In genomic region chr11:103136039-103136577, GRCm38 (mm10) we compare ENCODE assay signal across 21 mouse cellular contexts. TPM values are rescaled to one million over a fixed set of nuclear protein-coding genes. Genes with fewer than 3 reads are reported as not detected.
DNase-seq lines count a peak whose midpoint lies in the region; ATAC-seq and TF ChIP-seq lines count a peak whose summit lies in the region.
"Had no signal": no experiment of that assay in that cellular context is flagged by ENCODE, and none has a peak within 500 bp of the region (broad histone marks: within the 10 kb centered on the region; RNA-seq: fewer than 3 reads in every experiment).

No protein-coding gene starts in this region.

- peak; percentile 55 for DNase-seq in cerebellum, adult 9-10 months
- DNase-seq in cerebellum, adult 18-20 months, result no peak
- DNase-seq in heart, adult 2 months, result no peak
- DNase-seq in MEL-GATA-1-ER (ENCODE audit: extremely low read depth, low read depth), result peak; percentile 87
- DNase-seq in thymus, postnatal 10 days (ENCODE audit: low spot score in 2 of 2), result no peak
- DNase-seq in gastrocnemius, postnatal 25 days, result no peak
- DNase-seq: adrenal gland, postnatal 10 days; cerebellum, adult 2 months; heart, postnatal 4 days; kidney, adult 11 months had no signal

- ATAC-seq in heart, embryonic 13.5 days (ENCODE audit: extremely low read depth, insufficient number of reproducible peaks, low FRiP score, low TSS enrichment), result no peak
- no peak for ATAC-seq in liver, embryonic 15.5 days (ENCODE audit: insufficient read depth)
- ATAC-seq: forebrain, embryonic 14.5 days; hindbrain, postnatal 0 days had no signal

- WGBS in heart, embryonic 13.5 days, result 50% methylated on average over 8 of the region's 8 CpGs
- WGBS in heart, adult 2 months, result 81% methylated on average over 8 of the region's 8 CpGs
- 17% methylated on average over 8 of the region's 8 CpGs for WGBS in liver, embryonic 15.5 days (ENCODE audit: insufficient replicate concordance)

- H3K79me2 ChIP-seq in heart, adult 2 months (replicated peaks; ENCODE audit: control insufficient read depth, insufficient read depth, low read length), result no peaks in the 10 kb centered on the region

- H3K36me3 ChIP-seq in heart, embryonic 13.5 days, result peaks cover 15% of the 10 kb centered on the region
- peaks cover 4% of the 10 kb centered on the region for H3K36me3 ChIP-seq in heart, adult 2 months (ENCODE audit: control insufficient read depth, insufficient read depth, low read length)
- H3K36me3 ChIP-seq in liver, embryonic 15.5 days (replicated peaks), result peaks cover 19% of the 10 kb centered on the region

- TF ChIP-seq CTCF in heart, adult 2 months (IDR thresholded peaks at IDR 0.05), result no peak

- H3K27me3 ChIP-seq in heart, embryonic 13.5 days (replicated peaks), result no peaks in the 10 kb centered on the region
- no peaks in the 10 kb centered on the region for H3K27me3 ChIP-seq in heart, adult 2 months (ENCODE audit: control insufficient read depth, insufficient read depth, low read length)
- H3K27me3 ChIP-seq in liver, embryonic 15.5 days, result no peaks in the 10 kb centered on the region
- H3K27me3 ChIP-seq: CH12.LX; limb, embryonic 12.5 days; lung, embryonic 15.5 days; neural tube, embryonic 12.5 days; stomach, embryonic 15.5 days had no signal

- H3K9me3 ChIP-seq in heart, embryonic 13.5 days, result no peaks in the 10 kb centered on the region
- no peaks in the 10 kb centered on the region for H3K9me3 ChIP-seq in liver, embryonic 15.5 days (replicated peaks)
- H3K9me3 ChIP-seq: limb, embryonic 12.5 days; lung, embryonic 15.5 days; neural tube, embryonic 12.5 days; stomach, embryonic 15.5 days had no signal

- 0 out of 2 replicates have a peak overlapping the region, but pooled peaks have one; percentile 12 for H3K27ac ChIP-seq in heart, embryonic 13.5 days (replicated peaks)
- no peak overlapping the region for H3K27ac ChIP-seq in heart, adult 2 months
- H3K27ac ChIP-seq in liver, embryonic 15.5 days (replicated peaks), result peak overlapping the region; percentile 96; the same call in 1 of the 2 replicates
- H3K27ac ChIP-seq: hindbrain, postnatal 0 days; kidney, postnatal 0 days; limb, embryonic 12.5 days; lung, embryonic 15.5 days; macrophage; neural tube, embryonic 12.5 days; stomach, embryonic 15.5 days had no signal

- H3K4me2 ChIP-seq in heart, embryonic 13.5 days, result peak overlapping the region; percentile 72
- H3K4me2 ChIP-seq in liver, embryonic 15.5 days, result peak overlapping the region; percentile 78
- H3K4me2 ChIP-seq: limb, embryonic 12.5 days; lung, embryonic 15.5 days; neural tube, embryonic 12.5 days; stomach, embryonic 15.5 days had no signal

- H3K4me3 ChIP-seq in heart, embryonic 13.5 days, result no peak overlapping the region
- H3K4me3 ChIP-seq in heart, adult 2 months, result no peak overlapping the region
- no peak overlapping the region for H3K4me3 ChIP-seq in liver, embryonic 15.5 days (replicated peaks)
- H3K4me3 ChIP-seq: limb, embryonic 12.5 days; lung, embryonic 15.5 days; neural tube, embryonic 12.5 days; stomach, embryonic 15.5 days had no signal

- intact Hi-C loops in heart, adult 2 months (cut with DNase I), result no loop called here

- no peak for TF ChIP-seq POLR2A in heart, adult 2 months (IDR thresholded peaks at IDR 0.05; ENCODE audit: insufficient read depth, low read depth, low read length)

- H3K9ac ChIP-seq in heart, embryonic 13.5 days, result peak overlapping the region; percentile 61
- H3K9ac ChIP-seq in heart, adult 2 months (ENCODE audit: low read depth, low read length), result no peak overlapping the region
- H3K9ac ChIP-seq in liver, embryonic 15.5 days, result no peak overlapping the region
- H3K9ac ChIP-seq: limb, embryonic 12.5 days; lung, embryonic 15.5 days; neural tube, embryonic 12.5 days; stomach, embryonic 15.5 days had no signal

- H3K4me1 ChIP-seq in heart, embryonic 13.5 days, result peaks cover 46% of the 10 kb centered on the region
- peaks cover 10% of the 10 kb centered on the region for H3K4me1 ChIP-seq in heart, adult 2 months (ENCODE audit: control insufficient read depth, insufficient read depth, low read length)
- peaks cover 58% of the 10 kb centered on the region for H3K4me1 ChIP-seq in liver, embryonic 15.5 days (replicated peaks)

- TF ChIP-seq EP300 in heart, adult 2 months (IDR thresholded peaks at IDR 0.05; ENCODE audit: insufficient read depth, low read depth, low read length), result no peak

RNA-seq across cellular contexts. Expression of gene Hexim2, which starts 3.9 kb away (rescaled TPM):
- 5.7 and 6.2 TPM in 2 replicates for polyA plus RNA-seq in heart, embryonic 13.5 days (2015; fragmentation: Nextera tagmentation; extraction: Ambion mirVana)
- 1 to 10 TPM; 1.3 to 1.9 TPM for total RNA-seq in heart, adult 2 months (2021)
- 2.6 and 2.9 TPM in 2 replicates for polyA plus RNA-seq in heart, adult 2 months (2012; rRNA removed)
- polyA plus RNA-seq in liver, embryonic 15.5 days (2015; fragmentation: Nextera tagmentation; extraction: Ambion mirVana), result 4.2 and 4.7 TPM in 2 replicates
- total RNA-seq in gastrocnemius, postnatal 25 days (2021), result 1 to 10 TPM; 1.0 to 1.9 TPM

RNA-seq across cellular contexts. Expression of gene Hexim1, which starts 20.1 kb away (rescaled TPM):
- 2.8 and 3.0 TPM in 2 replicates for polyA plus RNA-seq in heart, embryonic 13.5 days (2015; fragmentation: Nextera tagmentation; extraction: Ambion mirVana)
- 10 to 100 TPM; 18.2 to 19.3 TPM for total RNA-seq in heart, adult 2 months (2021)
- 7.8 and 9.0 TPM in 2 replicates for polyA plus RNA-seq in heart, adult 2 months (2012; rRNA removed)
- 1.8 and 1.9 TPM in 2 replicates for polyA plus RNA-seq in liver, embryonic 15.5 days (2015; fragmentation: Nextera tagmentation; extraction: Ambion mirVana)
- 10 to 100 TPM; 17.4 to 19.0 TPM for total RNA-seq in gastrocnemius, postnatal 25 days (2021)

RNA-seq across cellular contexts. Expression of gene Acbd4, which starts 34.6 kb away (rescaled TPM):
- polyA plus RNA-seq in heart, embryonic 13.5 days (2015; fragmentation: Nextera tagmentation; extraction: Ambion mirVana), result 12.0 and 14.3 TPM in 2 replicates
- 10 to 100 TPM; 27.8 to 38.1 TPM for total RNA-seq in heart, adult 2 months (2021)
- polyA plus RNA-seq in heart, adult 2 months (2012; rRNA removed), result 27.5 and 27.8 TPM in 2 replicates
- polyA plus RNA-seq in liver, embryonic 15.5 days (2015; fragmentation: Nextera tagmentation; extraction: Ambion mirVana), result 60.6 and 60.9 TPM in 2 replicates
- total RNA-seq in gastrocnemius, postnatal 25 days (2021), result 10 to 100 TPM; 23.7 to 29.7 TPM

RNA-seq across cellular contexts. Expression of gene Plcd3, which starts 34.6 kb away (rescaled TPM):
- 7.8 and 8.7 TPM in 2 replicates for polyA plus RNA-seq in heart, embryonic 13.5 days (2015; fragmentation: Nextera tagmentation; extraction: Ambion mirVana)
- total RNA-seq in heart, adult 2 months (2021), result 10 to 100 TPM; 13.7 to 14.0 TPM
- 20.6 and 22.3 TPM in 2 replicates for polyA plus RNA-seq in heart, adult 2 months (2012; rRNA removed)
- polyA plus RNA-seq in liver, embryonic 15.5 days (2015; fragmentation: Nextera tagmentation; extraction: Ambion mirVana), result 0.31 and 0.45 TPM in 2 replicates
- 1 to 10 TPM; 3.2 to 3.9 TPM for total RNA-seq in gastrocnemius, postnatal 25 days (2021)
- polyA plus RNA-seq: macrophage had no signal

RNA-seq across cellular contexts. Expression of gene Fmnl1, which starts 34.8 kb away (rescaled TPM):
- 2.0 and 2.6 TPM in 2 replicates for polyA plus RNA-seq in heart, embryonic 13.5 days (2015; fragmentation: Nextera tagmentation; extraction: Ambion mirVana)
- 10 to 100 TPM; 12.1 to 14.5 TPM for total RNA-seq in heart, adult 2 months (2021)
- 12.8 and 14.2 TPM in 2 replicates for polyA plus RNA-seq in heart, adult 2 months (2012; rRNA removed)
- 5.7 and 6.2 TPM in 2 replicates for polyA plus RNA-seq in liver, embryonic 15.5 days (2015; fragmentation: Nextera tagmentation; extraction: Ambion mirVana)
- total RNA-seq in gastrocnemius, postnatal 25 days (2021), result 1 to 10 TPM; 4.7 to 4.9 TPM

Comparison
In these comparisons a context has a peak if more than half of its experiments do, and no peak if none do; other contexts are left out.
1. DNase-seq: peak in cerebellum, adult 9-10 months (single experiment) and MEL-GATA-1-ER (single experiment); none in cerebellum, adult 18-20 months (0 of 2), heart, adult 2 months (0 of 2), thymus, postnatal 10 days (0 of 2) and gastrocnemius, postnatal 25 days (single experiment).